Mouse (Mus musculus): ENCODE data around the gene Slc22a8. TPM values are rescaled to one million over a fixed set of nuclear protein-coding genes. Genes with fewer than 3 reads are reported as not detected.

The Slc22a8 gene
- total RNA-seq (2021) = 10 to 100 TPM; 20.6 to 21.5 TPM
- long read RNA-seq, transcript Slc22a8-201 (12 exons, 3,444 nt) = major isoform, 13 of 37 reads
- long read RNA-seq, partial matches to known transcripts = 6 of 37 reads
- long read RNA-seq, other reads (novel, unspliced or antisense) = 18 of 37 reads

GRCm38 (mm10) chr19:8590954-8591353 lies at the start of gene Slc22a8:
Slc22a8 (plus strand) TSS chr19:8591254.
- no peak for DNase-seq (ENCODE audit: low spot score in 2 of 2)

- DNase-seq (ENCODE audit: low spot score in 2 of 2) = no peak
Measured at GRCm38 (mm10) chr19:8558897-8559296, 32.2 kb upstream of the Slc22a8 start.

GRCm38 (mm10) chr19:8564021-8564420 lies 27.0 kb upstream of the Slc22a8 start:
- DNase-seq (ENCODE audit: low spot score in 2 of 2) = no peak

- DNase-seq (ENCODE audit: low spot score in 2 of 2) = no peak
Measured at GRCm38 (mm10) chr19:8564469-8564868, 26.6 kb upstream of the Slc22a8 start.

- no peak for DNase-seq (ENCODE audit: low spot score in 2 of 2)
Measured at GRCm38 (mm10) chr19:8565262-8565661, 25.8 kb upstream of the Slc22a8 start.

GRCm38 (mm10) chr19:8565985-8566384 lies 25.1 kb upstream of the Slc22a8 start:
- DNase-seq (ENCODE audit: low spot score in 2 of 2) = no peak

GRCm38 (mm10) chr19:8567104-8567880 lies 23.8 kb upstream of the Slc22a8 start:
- DNase-seq (ENCODE audit: low spot score in 2 of 2) = peak in 1 of 2 experiments; percentile 68

GRCm38 (mm10) chr19:8569453-8569863 lies 21.6 kb upstream of the Slc22a8 start:
- DNase-seq (ENCODE audit: low spot score in 2 of 2) = peak; percentile 49 to 72

- no peak for DNase-seq (ENCODE audit: low spot score in 2 of 2)
Measured at GRCm38 (mm10) chr19:8570341-8571040, 20.6 kb upstream of the Slc22a8 start.

GRCm38 (mm10) chr19:8571746-8572145 lies 19.3 kb upstream of the Slc22a8 start:
- no peak for DNase-seq (ENCODE audit: low spot score in 2 of 2)

GRCm38 (mm10) chr19:8572485-8572884 lies 18.6 kb upstream of the Slc22a8 start:
- DNase-seq (ENCODE audit: low spot score in 2 of 2) = no peak

GRCm38 (mm10) chr19:8577432-8577831 lies 13.6 kb upstream of the Slc22a8 start:
- DNase-seq (ENCODE audit: low spot score in 2 of 2) = no peak

- peak; percentile 86 for DNase-seq (ENCODE audit: low spot score in 2 of 2)
Measured at GRCm38 (mm10) chr19:8578293-8578969, 12.6 kb upstream of the Slc22a8 start.

- DNase-seq (ENCODE audit: low spot score in 2 of 2) = peak in 1 of 2 experiments; percentile 57
Measured at GRCm38 (mm10) chr19:8578970-8579342, 12.1 kb upstream of the Slc22a8 start.

GRCm38 (mm10) chr19:8585298-8585697 lies 5.8 kb upstream of the Slc22a8 start:
- no peak for DNase-seq (ENCODE audit: low spot score in 2 of 2)

GRCm38 (mm10) chr19:8585899-8586298 lies 5.2 kb upstream of the Slc22a8 start:
- no peak for DNase-seq (ENCODE audit: low spot score in 2 of 2)

GRCm38 (mm10) chr19:8586350-8586749 lies 4.7 kb upstream of the Slc22a8 start:
- DNase-seq (ENCODE audit: low spot score in 2 of 2) = no peak

- DNase-seq (ENCODE audit: low spot score in 2 of 2) = no peak
Measured at GRCm38 (mm10) chr19:8587315-8587714, 3.7 kb upstream of the Slc22a8 start.

GRCm38 (mm10) chr19:8592155-8592554 lies 1.1 kb downstream of the Slc22a8 start:
- no peak for DNase-seq (ENCODE audit: low spot score in 2 of 2)

- no peak for DNase-seq (ENCODE audit: low spot score in 2 of 2)
Measured at GRCm38 (mm10) chr19:8592873-8593408, 1.9 kb downstream of the Slc22a8 start.

GRCm38 (mm10) chr19:8593833-8594232 lies 2.8 kb downstream of the Slc22a8 start:
- DNase-seq (ENCODE audit: low spot score in 2 of 2) = no peak
